Mouse (Mus musculus): ENCODE results near the gene Cep112. TPM values are rescaled to one million over a fixed set of nuclear protein-coding genes. Genes with fewer than 3 reads are reported as not detected.

Gene Cep112
- polyA plus RNA-seq (2015; fragmentation: Nextera tagmentation; extraction: Ambion mirVana) = 6.4 and 6.5 TPM in 2 replicates

GRCm38 (mm10) chr11:108424889-108425591 is at the start of gene Cep112:
TSS of gene Cep112 (plus strand) at chr11:108425192.
- Histone ChIP-seq H3K27me3 (replicated peaks) (0 out of 2 replicates have a peak, but pooled peaks cover 4% of the 10 kb centered on the region), H3K4me3 (replicated peaks) (peak within 1 kb of the TSS; percentile 53), H3K36me3 (no peaks in the 10 kb centered on the region), H3K4me2 (peak within 1 kb of the TSS; percentile 73), H3K9me3 (replicated peaks) (no peaks in the 10 kb centered on the region), H3K27ac (replicated peaks) (peak within 1 kb of the TSS; percentile 58), H3K4me1 (peaks cover 18% of the 10 kb centered on the region), H3K9ac (replicated peaks) (peak within 1 kb of the TSS; percentile 47)
- under 1% methylated on average over 61 of the region's 61 CpGs for WGBS
- ATAC-seq (ENCODE audit: low FRiP score) = peak; percentile 94

GRCm38 (mm10) chr11:108376815-108377214 is 48.2 kb upstream of the Cep112 start:
- no peak for ATAC-seq (ENCODE audit: low FRiP score)
- no peaks in the 10 kb centered on the region for H3K9me3 ChIP-seq (replicated peaks)
- H3K9ac ChIP-seq (replicated peaks) = no peak overlapping the region
- no peaks in the 10 kb centered on the region for H3K36me3 ChIP-seq
- no peak overlapping the region for H3K4me2 ChIP-seq
- no peak overlapping the region for H3K27ac ChIP-seq (replicated peaks)
- 92% methylated on average over 7 of the region's 7 CpGs for WGBS
- H3K4me3 ChIP-seq (replicated peaks) = no peak overlapping the region
- H3K4me1 ChIP-seq = peaks cover 6% of the 10 kb centered on the region; the same call in 1 of the 2 replicates
- no peaks in the 10 kb centered on the region for H3K27me3 ChIP-seq (replicated peaks)

GRCm38 (mm10) chr11:108377680-108378362 is 47.2 kb upstream of the Cep112 start:
- Histone ChIP-seq H3K27me3 (replicated peaks) (no peaks in the 10 kb centered on the region), H3K4me3 (replicated peaks) (no peak overlapping the region), H3K36me3 (no peaks in the 10 kb centered on the region), H3K27ac (replicated peaks) (peak overlapping the region; percentile 58; the same call in 1 of the 2 replicates), H3K9ac (replicated peaks) (no peak overlapping the region), H3K9me3 (replicated peaks) (no peaks in the 10 kb centered on the region), H3K4me1 (peaks cover 6% of the 10 kb centered on the region; the same call in 1 of the 2 replicates), H3K4me2 (peak overlapping the region; percentile 40)
- peak; percentile 87 for ATAC-seq (ENCODE audit: low FRiP score)
- 29% methylated on average over 19 of the region's 19 CpGs for WGBS

GRCm38 (mm10) chr11:108378363-108378751 is 46.6 kb upstream of the Cep112 start:
- H3K36me3 ChIP-seq = no peaks in the 10 kb centered on the region
- 84% methylated on average over 4 of the region's 4 CpGs for WGBS
- no peak overlapping the region for H3K9ac ChIP-seq (replicated peaks)
- no peaks in the 10 kb centered on the region for H3K27me3 ChIP-seq (replicated peaks)
- no peaks in the 10 kb centered on the region for H3K9me3 ChIP-seq (replicated peaks)
- H3K4me2 ChIP-seq = no peak overlapping the region
- ATAC-seq (ENCODE audit: low FRiP score) = 0 out of 2 replicates have a peak, but pooled peaks have one; percentile 31
- H3K4me3 ChIP-seq (replicated peaks) = no peak overlapping the region
- H3K27ac ChIP-seq (replicated peaks) = no peak overlapping the region
- peaks cover 6% of the 10 kb centered on the region; the same call in 1 of the 2 replicates for H3K4me1 ChIP-seq

- Histone ChIP-seq H3K9me3 (replicated peaks) (no peaks in the 10 kb centered on the region), H3K4me2 (no peak overlapping the region), H3K4me1 (peaks cover 8% of the 10 kb centered on the region), H3K4me3 (replicated peaks) (no peak overlapping the region), H3K27me3 (replicated peaks) (no peaks in the 10 kb centered on the region), H3K9ac (replicated peaks) (no peak overlapping the region), H3K36me3 (no peaks in the 10 kb centered on the region), H3K27ac (replicated peaks) (no peak overlapping the region)
- WGBS = 78% methylated on average over 3 of the region's 3 CpGs
- no peak for ATAC-seq (ENCODE audit: low FRiP score)
These were observed 42.3 kb upstream of the Cep112 start for GRCm38 (mm10) chr11:108382664-108383063.

GRCm38 (mm10) chr11:108384920-108385665 is 39.9 kb upstream of the Cep112 start:
- H3K27me3 ChIP-seq (replicated peaks) = no peaks in the 10 kb centered on the region
- H3K4me3 ChIP-seq (replicated peaks) = no peak overlapping the region
- H3K4me1 ChIP-seq = peaks cover 5% of the 10 kb centered on the region
- H3K9me3 ChIP-seq (replicated peaks) = no peaks in the 10 kb centered on the region
- no peak overlapping the region for H3K27ac ChIP-seq (replicated peaks)
- WGBS = 48% methylated on average over 4 of the region's 4 CpGs
- no peaks in the 10 kb centered on the region for H3K36me3 ChIP-seq
- H3K9ac ChIP-seq (replicated peaks) = no peak overlapping the region
- H3K4me2 ChIP-seq = no peak overlapping the region
- ATAC-seq (ENCODE audit: low FRiP score) = no peak

GRCm38 (mm10) chr11:108385666-108386024 is 39.3 kb upstream of the Cep112 start:
- no peaks in the 10 kb centered on the region for H3K27me3 ChIP-seq (replicated peaks)
- H3K4me1 ChIP-seq = peaks cover 5% of the 10 kb centered on the region
- no peak for ATAC-seq (ENCODE audit: low FRiP score)
- H3K9me3 ChIP-seq (replicated peaks) = no peaks in the 10 kb centered on the region
- no peaks in the 10 kb centered on the region for H3K36me3 ChIP-seq
- H3K9ac ChIP-seq (replicated peaks) = no peak overlapping the region
- H3K27ac ChIP-seq (replicated peaks) = no peak overlapping the region
- no peak overlapping the region for H3K4me2 ChIP-seq
- H3K4me3 ChIP-seq (replicated peaks) = no peak overlapping the region
- 83% methylated on average over 1 of the region's 1 CpGs for WGBS

GRCm38 (mm10) chr11:108395061-108395460 is 29.9 kb upstream of the Cep112 start:
- ATAC-seq (ENCODE audit: low FRiP score) = no peak
- WGBS = 95% methylated on average over 9 of the region's 9 CpGs

GRCm38 (mm10) chr11:108396076-108396829 is 28.7 kb upstream of the Cep112 start:
- H3K4me1 ChIP-seq = no peaks in the 10 kb centered on the region
- no peaks in the 10 kb centered on the region for H3K27me3 ChIP-seq (replicated peaks)
- no peak overlapping the region for H3K9ac ChIP-seq (replicated peaks)
- no peak overlapping the region for H3K4me2 ChIP-seq
- H3K36me3 ChIP-seq = no peaks in the 10 kb centered on the region
- H3K27ac ChIP-seq (replicated peaks) = no peak overlapping the region
- WGBS = 89% methylated on average over 7 of the region's 7 CpGs
- no peak for ATAC-seq (ENCODE audit: low FRiP score)
- H3K9me3 ChIP-seq (replicated peaks) = no peaks in the 10 kb centered on the region
- no peak overlapping the region for H3K4me3 ChIP-seq (replicated peaks)

More at GRCm38 (mm10) chr11:108395061-108395460, 29.9 kb upstream of the Cep112 start:
- no peaks in the 10 kb centered on the region for H3K36me3 ChIP-seq
- no peak overlapping the region for H3K27ac ChIP-seq (replicated peaks)
- no peak overlapping the region for H3K9ac ChIP-seq (replicated peaks)
- H3K27me3 ChIP-seq (replicated peaks) = no peaks in the 10 kb centered on the region
- H3K4me3 ChIP-seq (replicated peaks) = no peak overlapping the region
- H3K4me1 ChIP-seq = no peaks in the 10 kb centered on the region
- H3K4me2 ChIP-seq = no peak overlapping the region
- H3K9me3 ChIP-seq (replicated peaks) = no peaks in the 10 kb centered on the region

GRCm38 (mm10) chr11:108409876-108410644 is 14.9 kb upstream of the Cep112 start:
- no peaks in the 10 kb centered on the region for H3K9me3 ChIP-seq (replicated peaks)

More at GRCm38 (mm10) chr11:108409876-108410644, 14.9 kb upstream of the Cep112 start:
- H3K27ac ChIP-seq (replicated peaks) = no peak overlapping the region
- H3K36me3 ChIP-seq = no peaks in the 10 kb centered on the region
- ATAC-seq (ENCODE audit: low FRiP score) = no peak
- no peak overlapping the region for H3K4me2 ChIP-seq
- no peaks in the 10 kb centered on the region for H3K27me3 ChIP-seq (replicated peaks)
- 54% methylated on average over 7 of the region's 9 CpGs for WGBS
- H3K9ac ChIP-seq (replicated peaks) = no peak overlapping the region
- H3K4me3 ChIP-seq (replicated peaks) = no peak overlapping the region
- H3K4me1 ChIP-seq = peaks cover 5% of the 10 kb centered on the region; the same call in 1 of the 2 replicates
